ENCODE assay signal across 21 mouse cellular contexts in genomic region chr8:47581454-47581853, GRCm38 (mm10). TPM values are rescaled to one million over a fixed set of nuclear protein-coding genes. Genes with fewer than 3 reads are reported as not detected.
DNase-seq lines count a peak whose midpoint lies in the region; ATAC-seq lines count a peak whose summit lies in the region.
"Had no signal": no experiment of that assay in that cellular context is flagged by ENCODE, and none has a peak within 500 bp of the region (broad histone marks: within the 10 kb centered on the region; RNA-seq: fewer than 3 reads in every experiment).

No protein-coding gene starts in this region.

- 75% methylated on average over 7 of the region's 7 CpGs for WGBS in forebrain, embryonic 13.5 days
- 82% methylated on average over 7 of the region's 7 CpGs for WGBS in forebrain, embryonic 10.5 days
- 74% methylated on average over 7 of the region's 7 CpGs for WGBS in midbrain, embryonic 15.5 days

- peak; percentile 41; the same call in 1 of the 2 replicates for ATAC-seq in forebrain, embryonic 13.5 days
- ATAC-seq in midbrain, embryonic 15.5 days (replicated peaks): peak; percentile 58; the same call in 1 of the 2 replicates

- no peaks in the 10 kb centered on the region for H3K9me3 ChIP-seq in forebrain, embryonic 13.5 days (replicated peaks)
- peaks cover 3% of the 10 kb centered on the region; the same call in 1 of the 2 replicates for H3K9me3 ChIP-seq in forebrain, embryonic 10.5 days
- H3K9me3 ChIP-seq in midbrain, embryonic 15.5 days: no peaks in the 10 kb centered on the region
- H3K9me3 ChIP-seq: embryonic facial prominence, embryonic 12.5 days; limb, embryonic 15.5 days; lung, embryonic 15.5 days had no signal

- no peak overlapping the region for H3K9ac ChIP-seq in forebrain, embryonic 13.5 days
- H3K9ac ChIP-seq in midbrain, embryonic 15.5 days: no peak overlapping the region
- H3K9ac ChIP-seq: embryonic facial prominence, embryonic 12.5 days; limb, embryonic 15.5 days; liver, embryonic 14.5 days; lung, embryonic 15.5 days had no signal

- H3K4me1 ChIP-seq in forebrain, embryonic 13.5 days: 0 out of 2 replicates have a peak, but pooled peaks cover 6% of the 10 kb centered on the region
- 0 out of 2 replicates have a peak, but pooled peaks cover 4% of the 10 kb centered on the region for H3K4me1 ChIP-seq in forebrain, embryonic 10.5 days
- no peaks in the 10 kb centered on the region for H3K4me1 ChIP-seq in midbrain, embryonic 15.5 days
- H3K4me1 ChIP-seq: embryonic facial prominence, embryonic 12.5 days; limb, embryonic 15.5 days; lung, embryonic 15.5 days had no signal

- H3K27me3 ChIP-seq in forebrain, embryonic 13.5 days: no peaks in the 10 kb centered on the region
- no peaks in the 10 kb centered on the region for H3K27me3 ChIP-seq in forebrain, embryonic 10.5 days (ENCODE audit: poor library complexity, severe bottlenecking)
- H3K27me3 ChIP-seq in midbrain, embryonic 15.5 days (replicated peaks): no peaks in the 10 kb centered on the region
- H3K27me3 ChIP-seq: embryonic facial prominence, embryonic 12.5 days; limb, embryonic 15.5 days; lung, embryonic 15.5 days had no signal

- no peaks in the 10 kb centered on the region for H3K36me3 ChIP-seq in forebrain, embryonic 13.5 days (ENCODE audit: poor library complexity, severe bottlenecking)
- no peaks in the 10 kb centered on the region for H3K36me3 ChIP-seq in forebrain, embryonic 10.5 days (replicated peaks)
- no peaks in the 10 kb centered on the region for H3K36me3 ChIP-seq in midbrain, embryonic 15.5 days (replicated peaks)
- H3K36me3 ChIP-seq: embryonic facial prominence, embryonic 12.5 days; limb, embryonic 15.5 days; lung, embryonic 15.5 days had no signal

- H3K4me3 ChIP-seq in forebrain, embryonic 13.5 days: no peak overlapping the region
- H3K4me3 ChIP-seq in forebrain, embryonic 10.5 days: no peak overlapping the region
- H3K4me3 ChIP-seq in midbrain, embryonic 15.5 days: no peak overlapping the region
- H3K4me3 ChIP-seq: embryonic facial prominence, embryonic 12.5 days; limb, embryonic 15.5 days; lung, embryonic 15.5 days had no signal

- no peak for DNase-seq in forebrain, embryonic 10.5 days (ENCODE audit: extremely low spot score, low spot score)
- peak; percentile 18 for DNase-seq in layer of hippocampus, adult 9-10 months (ENCODE audit: low spot score)
- no peak for DNase-seq in layer of hippocampus, postnatal 36 days
- DNase-seq in ZHBTc4 (ENCODE audit: low read depth, low spot score): peak; percentile 36
- DNase-seq in gastrocnemius, postnatal 10 days: no peak
- no peak for DNase-seq in right cerebral cortex, postnatal 25 days
- DNase-seq: adrenal gland, postnatal 36 days; cerebellum, adult 2 months; cerebellum, postnatal 25 days; kidney, adult 2 months; left cerebral cortex, postnatal 4 days; lung, postnatal 4 days; thymus, postnatal 36 days had no signal

- no peak overlapping the region for H3K27ac ChIP-seq in forebrain, embryonic 13.5 days
- H3K27ac ChIP-seq in forebrain, embryonic 10.5 days: no peak overlapping the region
- H3K27ac ChIP-seq in midbrain, embryonic 15.5 days: no peak overlapping the region
- H3K27ac ChIP-seq: embryonic facial prominence, embryonic 12.5 days; kidney, postnatal 0 days; limb, embryonic 15.5 days; liver, embryonic 14.5 days; lung, embryonic 15.5 days had no signal

- H3K4me2 ChIP-seq in forebrain, embryonic 13.5 days: no peak overlapping the region
- no peak overlapping the region for H3K4me2 ChIP-seq in midbrain, embryonic 15.5 days
- H3K4me2 ChIP-seq: embryonic facial prominence, embryonic 12.5 days; heart, embryonic 11.5 days; limb, embryonic 15.5 days; lung, embryonic 15.5 days had no signal

RNA-seq across cellular contexts. Expression of gene Rwdd4a, which starts 48.0 kb away (rescaled TPM):
- 45.0 and 45.3 TPM in 2 replicates for polyA plus RNA-seq in forebrain, embryonic 13.5 days (2015; fragmentation: Nextera tagmentation; extraction: Ambion mirVana)
- polyA plus RNA-seq in forebrain, embryonic 10.5 days (2016; fragmentation: Nextera tagmentation; extraction: Ambion mirVana): 51.2 and 54.0 TPM in 2 replicates
- total RNA-seq in layer of hippocampus, postnatal 36 days (2021): 10 to 100 TPM; 32.1 to 32.9 TPM
- 30.4 and 31.4 TPM in 2 replicates for polyA plus RNA-seq in midbrain, embryonic 15.5 days (2015; fragmentation: Nextera tagmentation; extraction: Ambion mirVana)
- total RNA-seq in gastrocnemius, postnatal 10 days (2021): 10 to 100 TPM; 27.1 to 27.4 TPM

RNA-seq across cellular contexts. Expression of gene Trappc11, which starts 48.2 kb away (rescaled TPM):
- 34.4 and 40.1 TPM in 2 replicates for polyA plus RNA-seq in forebrain, embryonic 13.5 days (2015; fragmentation: Nextera tagmentation; extraction: Ambion mirVana)
- polyA plus RNA-seq in forebrain, embryonic 10.5 days (2016; fragmentation: Nextera tagmentation; extraction: Ambion mirVana): 35.5 and 36.0 TPM in 2 replicates
- 10 to 100 TPM; 54.2 to 55.3 TPM for total RNA-seq in layer of hippocampus, postnatal 36 days (2021)
- polyA plus RNA-seq in midbrain, embryonic 15.5 days (2015; fragmentation: Nextera tagmentation; extraction: Ambion mirVana): 40.6 and 42.9 TPM in 2 replicates
- 10 to 100 TPM; 18.1 to 19.7 TPM for total RNA-seq in gastrocnemius, postnatal 10 days (2021)

Comparison
In these comparisons a context has a peak if more than half of its experiments do, and no peak if none do; other contexts are left out.
1. DNase-seq: peak in layer of hippocampus, adult 9-10 months (single experiment) and ZHBTc4 (single experiment); none in forebrain, embryonic 10.5 days (single experiment), layer of hippocampus, postnatal 36 days (0 of 2), gastrocnemius, postnatal 10 days (single experiment) and right cerebral cortex, postnatal 25 days (single experiment).